Mouse (Mus musculus): ENCODE results near the gene Olfr828. TPM values are rescaled to one million over a fixed set of nuclear protein-coding genes. Genes with fewer than 3 reads are reported as not detected.
A peak's percentile ranks its signal among the peaks of the same experiment; 100 is the strongest.

Gene Olfr828
- not detected in 2 replicates for polyA plus RNA-seq (2012; rRNA removed)

DNA sequence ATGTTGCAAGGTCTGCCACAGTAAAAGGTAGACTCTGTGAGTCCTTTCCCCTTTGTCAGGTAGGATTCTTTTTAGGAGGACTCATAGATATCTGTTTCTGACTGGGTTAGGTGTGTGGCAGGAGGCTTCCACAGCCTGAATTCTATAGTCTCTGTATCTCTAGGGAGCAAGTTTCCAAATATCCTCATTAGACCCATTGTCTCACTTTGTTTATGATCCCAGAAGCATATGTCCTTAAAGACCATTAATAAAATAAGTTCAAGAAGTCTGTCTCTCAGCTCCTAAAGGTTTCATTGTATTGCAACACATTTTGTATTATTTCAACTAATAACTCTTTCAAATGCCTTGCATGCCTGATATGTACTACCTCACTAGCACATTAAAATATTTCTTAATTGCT, at the start of gene Olfr828:
Gene Olfr828, minus strand, starts transcription at position 101 of the 400 bp plus-strand sequence.
- no peak for DNase-seq (ENCODE audit: low read depth)
- no peak for TF ChIP-seq CTCF (IDR thresholded peaks at IDR 0.05; ENCODE audit: borderline replicate concordance, extremely low read depth, insufficient read depth, insufficient read length)
- TF ChIP-seq POLR2A (IDR thresholded peaks at IDR 0.05; ENCODE audit: borderline replicate concordance, extremely low read depth, insufficient read depth, insufficient read length, poor library complexity, severe bottlenecking): no peak

DNA sequence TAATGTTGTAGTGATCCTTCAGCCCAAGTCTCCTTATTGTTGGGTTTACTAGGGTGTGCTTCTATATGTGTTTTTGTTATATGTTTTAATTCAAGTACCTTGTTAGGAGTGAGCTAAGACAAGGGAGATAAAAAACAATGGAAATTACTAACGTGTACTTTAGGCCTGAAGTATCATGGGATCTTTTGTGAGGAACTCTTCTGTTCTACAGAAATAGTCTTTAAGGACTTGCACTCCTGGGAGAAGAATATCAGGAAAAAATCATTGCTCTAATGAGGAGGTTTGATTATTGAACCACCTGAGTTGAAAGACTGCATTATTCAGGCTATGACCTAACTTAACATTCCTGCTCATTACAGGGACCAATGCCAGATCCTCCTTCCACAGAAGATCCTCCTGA, 35.3 kb upstream of the Olfr828 start, which contains the start of gene Olfr829:
Gene Olfr829, plus strand, starts transcription at position 301 of the 400 bp plus-strand sequence.
- TF ChIP-seq CTCF (IDR thresholded peaks at IDR 0.05; ENCODE audit: borderline replicate concordance, extremely low read depth, insufficient read depth, insufficient read length) (no peak), POLR2A (IDR thresholded peaks at IDR 0.05; ENCODE audit: borderline replicate concordance, extremely low read depth, insufficient read depth, insufficient read length, poor library complexity, severe bottlenecking) (no peak)
- no peak for DNase-seq (ENCODE audit: low read depth)

DNA sequence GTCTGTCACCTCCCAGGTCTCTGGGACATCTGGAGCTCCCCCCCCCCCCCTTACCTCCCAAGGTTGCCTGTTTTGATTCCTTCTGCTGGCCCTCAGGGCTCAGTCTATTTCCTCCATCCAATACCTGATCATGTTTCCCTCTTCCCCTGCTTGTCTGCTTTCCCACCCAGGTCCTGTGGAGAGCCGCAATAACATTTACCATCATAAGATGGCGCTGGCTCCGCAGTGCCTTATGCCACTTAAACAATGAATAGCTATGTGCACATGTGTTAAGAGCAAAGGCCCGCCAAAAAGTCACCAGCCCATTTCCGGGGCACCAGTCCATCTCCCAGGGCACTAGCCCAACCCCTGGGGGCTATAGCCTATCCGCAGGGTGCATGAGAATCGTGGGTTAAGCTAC, 34.0 kb downstream of the Olfr828 start:
- DNase-seq (ENCODE audit: low read depth): no peak
- TF ChIP-seq CTCF (IDR thresholded peaks at IDR 0.05; ENCODE audit: borderline replicate concordance, extremely low read depth, insufficient read depth, insufficient read length): no peak
- no peak for TF ChIP-seq POLR2A (IDR thresholded peaks at IDR 0.05; ENCODE audit: borderline replicate concordance, extremely low read depth, insufficient read depth, insufficient read length, poor library complexity, severe bottlenecking)

DNA sequence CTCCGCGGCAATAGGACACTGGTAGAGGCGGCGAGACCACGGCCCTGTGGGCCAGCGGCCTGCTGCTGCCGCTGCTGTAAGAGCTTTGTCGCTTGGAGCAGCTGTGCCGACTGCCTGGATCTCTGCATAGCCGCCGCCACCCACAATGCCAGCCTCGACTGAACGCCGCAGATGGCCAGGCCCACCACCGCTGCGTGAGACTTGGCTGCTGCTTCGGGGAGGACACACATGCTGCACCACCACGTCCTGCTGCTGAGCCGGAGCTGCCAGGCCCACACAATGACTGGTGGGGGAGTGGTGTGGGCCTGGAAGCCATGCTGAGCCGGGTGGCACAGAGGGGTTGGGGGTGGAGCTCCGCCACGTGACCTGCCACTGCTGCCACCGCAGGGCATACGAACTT, 39.9 kb downstream of the Olfr828 start:
- peak; percentile 47 for DNase-seq (ENCODE audit: low read depth)
- TF ChIP-seq CTCF (IDR thresholded peaks at IDR 0.05; ENCODE audit: borderline replicate concordance, extremely low read depth, insufficient read depth, insufficient read length) (no peak), POLR2A (IDR thresholded peaks at IDR 0.05; ENCODE audit: borderline replicate concordance, extremely low read depth, insufficient read depth, insufficient read length, poor library complexity, severe bottlenecking) (no peak)

DNA sequence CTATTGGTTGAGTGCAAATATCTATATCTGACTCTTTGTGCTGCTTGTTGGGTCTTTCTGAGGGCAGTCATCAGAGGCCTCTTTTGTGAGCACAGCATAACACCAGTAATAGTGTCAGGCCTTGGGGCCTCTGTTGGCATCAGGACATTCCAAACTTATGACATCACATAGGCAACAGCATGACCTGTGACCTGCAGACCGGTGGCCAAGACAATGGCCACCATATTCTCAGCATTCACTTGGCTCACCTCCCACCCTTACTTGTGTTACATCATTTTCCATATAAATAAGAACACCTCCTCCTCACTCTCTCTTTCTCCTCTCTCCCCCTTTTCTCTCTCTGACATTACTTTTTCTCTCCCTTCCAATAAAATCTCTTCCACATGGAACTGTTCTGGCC, 40.3 kb downstream of the Olfr828 start:
- TF ChIP-seq CTCF (IDR thresholded peaks at IDR 0.05; ENCODE audit: borderline replicate concordance, extremely low read depth, insufficient read depth, insufficient read length) (no peak), POLR2A (IDR thresholded peaks at IDR 0.05; ENCODE audit: borderline replicate concordance, extremely low read depth, insufficient read depth, insufficient read length, poor library complexity, severe bottlenecking) (no peak)
- DNase-seq (ENCODE audit: low read depth): no peak

Other genes starting within 250 kb of the Olfr828 start
- not detected in 2 replicates for gene Muc16, start 145.0 kb downstream of the Olfr828 start, polyA plus RNA-seq (2012; rRNA removed)
- not detected in 2 replicates for gene Olfr24, start 55.5 kb downstream of the Olfr828 start, polyA plus RNA-seq (2012; rRNA removed)
- gene Olfr829, start 35.4 kb upstream of the Olfr828 start, polyA plus RNA-seq (2012; rRNA removed): not detected in 2 replicates
- not detected in 2 replicates for gene Olfr830, start 55.2 kb upstream of the Olfr828 start, polyA plus RNA-seq (2012; rRNA removed)
- gene Olfr832, start 117.6 kb upstream of the Olfr828 start, polyA plus RNA-seq (2012; rRNA removed): not detected in 2 replicates
- not detected in 2 replicates for gene Olfr834, start 168.5 kb upstream of the Olfr828 start, polyA plus RNA-seq (2012; rRNA removed)
- gene Olfr835, start 213.2 kb upstream of the Olfr828 start, polyA plus RNA-seq (2012; rRNA removed): not detected in 2 replicates

Measured in brain, embryonic 14.5 days (tissue).